Mouse (Mus musculus) frontal cortex, postnatal 36 days (tissue): Measurements from ENCODE around the gene Hoxb7.

Experiments
- DNase-seq, 2 experiments: peaks; one replicate each; pipeline ENCODE4 v3.0.0; 2022; ENCODE audit warnings: low spot score in 2 of 2

The Hoxb7 gene

DNA sequence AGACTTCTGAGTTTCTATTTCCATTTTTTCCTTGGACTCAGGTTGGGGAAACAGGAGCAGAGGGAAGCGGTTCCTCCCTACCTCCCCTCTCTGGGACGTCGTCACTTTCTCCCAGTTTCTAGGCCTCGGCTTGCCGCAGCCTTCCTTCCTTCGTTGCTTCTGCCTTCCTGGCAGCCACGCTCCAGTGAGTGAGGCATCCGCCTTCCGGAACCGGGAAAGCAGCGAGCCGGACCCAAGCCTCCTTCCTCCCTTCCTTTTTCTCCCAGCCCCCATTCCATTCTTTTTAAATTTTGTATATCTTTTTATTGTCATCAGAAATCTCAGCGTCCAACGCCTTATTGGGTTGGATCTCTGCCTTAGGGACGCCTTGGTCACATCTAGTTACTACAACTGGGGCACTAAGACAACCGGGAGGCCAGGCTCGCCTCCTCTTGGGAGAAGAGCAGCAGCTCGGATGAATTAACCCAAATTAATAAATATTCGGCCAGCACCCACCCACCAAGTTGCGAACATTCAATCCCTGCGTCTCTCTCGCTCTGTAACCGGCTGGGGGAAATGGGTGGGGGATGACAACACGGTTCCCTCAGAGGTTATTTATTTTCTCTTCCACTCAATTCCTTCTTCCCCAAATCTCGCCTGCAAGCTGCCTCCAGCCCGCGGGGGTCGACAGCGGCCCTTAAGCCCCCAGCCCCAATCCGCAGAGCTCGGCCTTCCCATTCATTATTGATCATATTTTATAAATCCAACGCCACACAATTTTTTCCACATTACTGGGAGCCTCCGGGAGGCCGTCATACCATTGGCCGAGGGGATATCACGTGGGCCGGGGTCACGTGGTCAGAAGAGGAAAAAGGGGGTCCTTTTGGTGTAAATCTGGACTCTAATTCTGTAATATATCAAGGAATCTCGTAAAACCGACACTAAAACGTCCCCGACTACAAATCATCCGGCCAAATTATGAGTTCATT is at the start of gene Hoxb7:
TSS of gene Hoxb7 (plus strand) at position 853 of the 968 bp plus-strand sequence.
- no peak for DNase-seq

DNA sequence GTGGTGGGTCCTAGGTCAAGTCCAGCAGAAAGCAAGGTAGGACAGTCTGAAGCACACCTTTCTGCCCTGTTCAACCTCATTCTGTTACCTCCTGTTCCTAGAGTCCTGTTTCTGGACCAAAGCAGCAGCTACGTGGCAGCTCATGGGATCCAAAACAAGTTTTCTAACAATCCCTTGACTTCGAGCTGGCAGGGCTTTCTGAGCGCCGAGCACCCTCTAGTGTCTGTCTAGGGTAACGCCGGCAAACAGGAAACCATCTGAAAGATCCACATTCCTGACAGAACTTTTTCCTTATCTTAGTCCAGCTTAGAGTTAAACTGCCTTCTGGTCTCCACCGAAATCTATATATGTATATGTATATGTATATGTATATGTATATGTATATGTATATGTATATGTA is 46.2 kb upstream of the Hoxb7 start:
- DNase-seq: peak in 1 of 2 experiments; percentile 29

GRCm38 (mm10) chr11:96250901-96251300 is 35.5 kb upstream of the Hoxb7 start:
- DNase-seq: no peak

- no peak for DNase-seq
These were observed 34.9 kb upstream of the Hoxb7 start for GRCm38 (mm10) chr11:96251480-96252031.

GRCm38 (mm10) chr11:96252541-96253120 is 33.8 kb upstream of the Hoxb7 start:
- DNase-seq: no peak

DNA sequence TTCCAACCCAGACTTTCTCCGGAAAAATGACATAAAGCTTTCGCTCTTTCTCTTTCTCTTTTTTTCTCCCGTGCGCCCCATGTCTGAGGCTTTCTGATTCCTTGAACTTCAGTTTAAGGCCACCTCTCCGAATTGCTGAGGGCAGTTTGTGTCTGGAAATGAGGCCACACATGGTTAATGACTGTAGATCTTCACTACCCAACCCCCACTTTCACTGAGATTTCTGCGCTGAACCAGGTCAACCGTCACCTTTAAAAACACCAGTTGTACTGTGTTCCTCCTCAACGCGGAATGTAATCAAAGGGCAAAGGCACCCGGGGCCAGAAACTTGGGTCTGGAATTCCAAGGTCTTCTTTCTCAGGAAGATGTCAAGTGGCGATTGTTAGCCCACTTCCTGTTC is 32.2 kb upstream of the Hoxb7 start:
- DNase-seq: no peak

DNA sequence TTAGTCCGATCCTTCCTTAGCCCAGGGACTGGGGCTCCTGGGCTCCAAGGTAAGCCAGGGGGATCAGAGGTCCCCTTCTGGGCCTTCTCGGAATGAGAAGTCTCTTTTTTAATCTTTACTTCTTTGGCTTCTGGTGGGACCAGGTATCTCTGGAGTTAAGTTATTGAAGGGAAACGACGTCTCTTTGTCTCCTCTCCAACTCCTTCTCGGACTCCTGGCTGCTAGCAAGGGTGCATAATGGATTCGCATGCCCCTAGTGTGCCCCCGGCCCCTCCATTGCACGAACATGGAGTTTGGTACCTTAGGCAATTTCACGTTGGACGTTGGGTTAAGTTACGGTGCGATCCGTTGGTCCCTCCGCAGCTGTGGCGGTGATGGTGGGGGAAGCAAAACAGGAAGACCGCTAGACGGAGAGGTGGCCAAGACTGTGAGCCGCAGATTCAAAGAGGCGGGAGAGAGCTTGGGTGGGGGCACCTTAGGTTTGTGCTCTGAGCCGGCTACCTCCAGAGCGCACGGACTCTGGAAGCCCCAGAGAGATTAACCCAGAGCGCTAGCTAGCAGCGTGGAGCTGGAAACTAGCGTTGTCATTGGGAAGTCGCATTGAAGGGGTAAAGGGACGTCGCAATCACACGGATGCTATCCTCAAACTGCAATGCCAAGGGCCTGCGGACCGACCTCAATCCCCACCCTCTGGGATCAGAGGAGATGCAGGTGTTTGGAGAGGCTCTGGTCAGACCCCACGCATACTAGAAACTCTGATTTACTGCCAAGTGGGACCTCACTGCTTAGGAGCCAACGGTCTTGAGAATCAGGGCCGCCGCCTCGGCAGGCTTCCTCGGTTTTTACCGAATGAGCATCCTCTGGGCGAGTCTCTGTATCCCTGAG is 31.1 kb upstream of the Hoxb7 start:
- no peak for DNase-seq

- DNase-seq: no peak
These were observed 30.4 kb upstream of the Hoxb7 start for GRCm38 (mm10) chr11:96255996-96256445.

DNA sequence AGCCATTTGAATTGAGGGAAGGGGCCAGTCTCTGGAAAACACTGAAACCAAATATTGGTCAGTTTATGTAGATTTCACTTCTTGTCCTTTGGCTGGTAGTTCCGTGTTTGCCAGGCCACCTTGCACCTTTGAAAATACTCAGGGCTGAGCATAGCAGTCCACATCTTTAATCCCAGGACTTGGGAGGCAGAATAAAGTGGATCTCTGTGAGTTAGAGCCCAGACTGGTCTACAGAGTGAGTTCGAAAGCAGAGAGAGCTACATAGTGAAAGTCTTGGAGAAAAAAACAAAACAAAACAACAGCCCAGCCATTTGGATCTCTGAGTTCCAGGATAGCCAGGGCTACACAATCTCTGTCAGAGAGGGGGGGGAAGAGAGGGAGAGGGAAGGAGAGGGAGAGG is 29.3 kb upstream of the Hoxb7 start:
- no peak for DNase-seq

GRCm38 (mm10) chr11:96259038-96259437 is 27.4 kb upstream of the Hoxb7 start:
- DNase-seq: no peak

DNA sequence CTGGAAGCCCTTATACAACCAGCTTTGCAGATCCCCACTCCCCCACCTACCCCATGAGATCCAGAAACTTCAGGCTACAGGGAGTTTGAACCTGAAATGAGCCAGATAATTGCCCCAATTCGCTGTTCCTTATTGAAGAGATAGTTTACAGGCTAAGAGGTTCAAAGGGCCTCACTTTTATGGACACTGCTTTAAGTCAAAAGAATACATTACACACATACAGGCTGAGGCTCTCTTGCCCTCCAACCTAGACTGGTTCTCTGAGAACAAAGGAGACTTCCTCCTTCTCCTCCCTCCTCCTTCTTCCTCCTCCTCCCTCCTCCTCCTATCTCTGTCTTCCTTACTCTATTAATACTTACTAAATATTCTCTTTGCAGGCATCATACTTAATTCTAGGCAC is 26.9 kb upstream of the Hoxb7 start:
- DNase-seq: no peak

GRCm38 (mm10) chr11:96260310-96260970 is 26.0 kb upstream of the Hoxb7 start:
- DNase-seq: no peak

- DNase-seq: no peak
These were observed 25.0 kb upstream of the Hoxb7 start for GRCm38 (mm10) chr11:96261323-96261890.

GRCm38 (mm10) chr11:96262262-96262830 is 24.1 kb upstream of the Hoxb7 start:
- DNase-seq: no peak

DNA sequence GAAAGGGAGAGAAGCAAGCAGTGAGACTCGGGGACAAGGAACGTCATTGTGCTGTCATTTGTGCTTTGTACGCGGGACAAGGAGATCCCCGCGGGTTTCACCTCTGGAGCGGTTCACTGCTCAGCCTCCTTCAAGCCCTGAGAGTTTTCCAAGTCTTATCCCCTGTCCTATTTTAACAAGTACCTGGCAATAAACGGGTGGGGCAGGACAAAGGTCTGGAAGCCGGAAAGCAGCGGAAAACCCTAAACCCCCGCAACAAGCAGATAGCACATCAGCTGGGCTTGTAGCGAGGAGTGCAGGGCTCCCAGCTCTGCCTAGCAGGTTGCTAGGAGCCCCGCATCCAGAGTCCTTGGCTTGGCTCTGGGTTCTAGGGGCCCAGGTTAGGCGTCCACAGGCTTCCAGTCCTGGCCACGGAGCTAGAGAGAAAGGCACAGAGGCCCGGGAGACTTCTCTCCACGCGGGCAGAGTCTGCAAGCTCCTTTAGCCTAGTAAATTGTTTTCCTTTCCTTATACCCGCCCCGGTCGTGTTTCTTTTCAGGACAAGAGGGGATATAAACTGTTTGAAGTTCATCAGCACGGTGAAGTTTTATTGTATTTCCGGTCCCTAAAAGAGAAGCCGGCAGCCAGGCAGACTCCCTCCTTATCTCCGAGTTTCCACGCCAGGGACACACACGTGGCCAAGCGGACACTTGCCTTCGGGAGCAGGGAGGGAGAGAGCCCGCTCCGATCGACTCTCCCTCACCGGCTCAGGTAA is 22.6 kb upstream of the Hoxb7 start:
- no peak for DNase-seq

DNA sequence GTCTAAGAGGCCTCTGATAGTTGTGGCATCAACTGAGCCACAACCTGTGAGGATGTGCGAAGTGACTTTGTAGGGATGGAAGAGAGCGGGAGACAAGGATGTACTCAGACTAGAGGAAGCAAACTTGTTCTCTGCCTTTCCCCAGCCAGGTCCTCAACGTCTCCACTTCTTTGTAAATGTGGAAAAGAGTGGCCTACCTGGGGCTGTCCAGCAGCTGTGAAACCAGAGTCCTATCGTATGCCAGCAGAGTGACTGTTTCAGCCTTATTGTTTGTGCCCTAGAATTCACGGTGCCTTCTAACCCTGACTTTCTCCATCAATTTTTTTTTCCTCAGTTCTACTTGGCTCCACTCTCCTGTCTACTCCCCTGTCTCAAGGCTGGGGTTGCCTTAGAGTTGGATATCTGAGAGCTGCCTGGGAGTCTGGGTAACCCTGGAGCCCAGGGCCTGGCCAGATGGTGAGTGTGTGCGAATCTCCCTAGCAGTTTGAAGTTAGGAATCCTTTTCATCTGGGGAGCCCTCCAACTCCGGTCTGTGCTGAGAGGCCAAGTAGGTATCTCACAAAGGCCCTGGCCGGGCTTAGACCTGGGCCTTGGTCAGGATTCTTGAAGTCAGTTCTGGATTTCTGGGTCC is 21.9 kb upstream of the Hoxb7 start:
- DNase-seq: no peak

DNA sequence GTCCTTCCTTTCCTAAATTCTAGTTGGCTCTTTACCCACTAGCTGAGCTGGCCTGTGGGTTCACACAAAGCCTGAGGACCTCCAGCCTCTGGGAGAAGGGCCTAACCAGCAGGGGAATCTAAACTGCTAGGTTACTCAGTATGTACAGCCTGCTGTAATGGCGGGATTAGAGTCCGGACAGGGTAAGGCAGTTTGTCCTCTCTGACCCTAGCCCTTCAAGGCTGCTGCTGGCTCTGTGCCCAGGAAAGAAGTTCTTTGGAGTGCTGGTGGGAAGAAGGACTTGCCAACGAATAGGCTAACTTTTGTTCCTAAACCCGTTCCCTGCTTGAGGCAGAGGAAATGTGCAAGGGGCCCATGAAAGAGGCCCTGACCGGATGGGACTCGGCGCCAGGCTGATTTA is 20.5 kb upstream of the Hoxb7 start:
- DNase-seq: no peak

GRCm38 (mm10) chr11:96267021-96267920 is 19.2 kb upstream of the Hoxb7 start:
- no peak for DNase-seq
